ENCODE assay signal across 21 mouse cellular contexts in genomic region chr7:63162272-63162864, GRCm38 (mm10). TPM values are rescaled to one million over a fixed set of nuclear protein-coding genes. Genes with fewer than 3 reads are reported as not detected.
DNase-seq lines count a peak whose midpoint lies in the region; ATAC-seq lines count a peak whose summit lies in the region.
"Had no signal": no experiment of that assay in that cellular context is flagged by ENCODE, and none has a peak within 500 bp of the region (broad histone marks: within the 10 kb centered on the region; RNA-seq: fewer than 3 reads in every experiment).

No protein-coding gene starts in this region.

- H3K9ac ChIP-seq in hindbrain, embryonic 15.5 days: no peak overlapping the region
- H3K9ac ChIP-seq: limb, embryonic 13.5 days; liver, postnatal 0 days had no signal

- 53% methylated on average over 7 of the region's 7 CpGs for WGBS in hindbrain, embryonic 15.5 days
- WGBS in heart, embryonic 10.5 days: 79% methylated on average over 7 of the region's 7 CpGs

- no peak for ATAC-seq in megakaryocyte, adult 5-6 weeks (ENCODE audit: poor library complexity, severe bottlenecking)
- ATAC-seq in hindbrain, embryonic 15.5 days (ENCODE audit: low FRiP score, low read depth): peak; percentile 83
- ATAC-seq: liver, postnatal 0 days; Patski had no signal

- H3K4me2 ChIP-seq in hindbrain, embryonic 15.5 days: no peak overlapping the region
- H3K4me2 ChIP-seq: limb, embryonic 13.5 days had no signal

- no peaks in the 10 kb centered on the region for H3K27me3 ChIP-seq in megakaryocyte, embryonic 14.5 days (replicated peaks)
- H3K27me3 ChIP-seq in hindbrain, embryonic 15.5 days: no peaks in the 10 kb centered on the region
- H3K27me3 ChIP-seq in heart, embryonic 10.5 days (ENCODE audit: insufficient read depth, poor library complexity, severe bottlenecking): no peaks in the 10 kb centered on the region
- H3K27me3 ChIP-seq: limb, embryonic 13.5 days; Patski had no signal

- DNase-seq in adrenal gland, postnatal 10 days: peak; percentile 2
- no peak for DNase-seq in adrenal gland, postnatal 4 days (ENCODE audit: low spot score in 2 of 2)
- peak; percentile 45 for DNase-seq in retina, embryonic 14.5 days (ENCODE audit: low spot score)
- no peak for DNase-seq in frontal cortex, postnatal 25 days (ENCODE audit: low spot score in 2 of 2)
- no peak for DNase-seq in heart, embryonic 10.5 days (ENCODE audit: low spot score)
- DNase-seq: gastrocnemius, adult 2 months; heart, adult 2 months; heart, postnatal 14 days; kidney, adult 11 months; kidney, postnatal 25 days; layer of hippocampus, postnatal 36 days; liver, postnatal 0 days; lung, postnatal 36 days; spleen, adult 18-20 months; thymus, postnatal 36 days had no signal

- H3K36me3 ChIP-seq in megakaryocyte, embryonic 14.5 days (replicated peaks; ENCODE audit: low read length): no peaks in the 10 kb centered on the region
- no peaks in the 10 kb centered on the region for H3K36me3 ChIP-seq in hindbrain, embryonic 15.5 days
- H3K36me3 ChIP-seq in heart, embryonic 10.5 days: no peaks in the 10 kb centered on the region
- H3K36me3 ChIP-seq: limb, embryonic 13.5 days had no signal

- no peak overlapping the region for H3K27ac ChIP-seq in hindbrain, embryonic 15.5 days (replicated peaks)
- no peak overlapping the region for H3K27ac ChIP-seq in heart, embryonic 10.5 days
- H3K27ac ChIP-seq: gastrocnemius, adult 2 months; heart, adult 2 months; limb, embryonic 13.5 days had no signal

- no peaks in the 10 kb centered on the region for H3K4me1 ChIP-seq in megakaryocyte, embryonic 14.5 days
- H3K4me1 ChIP-seq in hindbrain, embryonic 15.5 days (replicated peaks): peaks cover 4% of the 10 kb centered on the region; the same call in 1 of the 2 replicates
- H3K4me1 ChIP-seq in heart, embryonic 10.5 days: peaks cover under 1% of the 10 kb centered on the region; the same call in 1 of the 2 replicates
- H3K4me1 ChIP-seq: limb, embryonic 13.5 days had no signal

- H3K9me3 ChIP-seq in megakaryocyte, embryonic 14.5 days: peaks cover 15% of the 10 kb centered on the region
- H3K9me3 ChIP-seq in hindbrain, embryonic 15.5 days: no peaks in the 10 kb centered on the region
- no peaks in the 10 kb centered on the region for H3K9me3 ChIP-seq in heart, embryonic 10.5 days
- H3K9me3 ChIP-seq: limb, embryonic 13.5 days had no signal

- peak overlapping the region; percentile 8 for H3K4me3 ChIP-seq in megakaryocyte, embryonic 14.5 days (replicated peaks)
- H3K4me3 ChIP-seq in hindbrain, embryonic 15.5 days: no peak overlapping the region
- H3K4me3 ChIP-seq in heart, embryonic 10.5 days: no peak overlapping the region
- H3K4me3 ChIP-seq: gastrocnemius, adult 2 months; heart, adult 2 months; limb, embryonic 13.5 days; myocyte had no signal

RNA-seq across cellular contexts. Expression of gene Chrna7, which starts 50.0 kb away (rescaled TPM):
- total RNA-seq in adrenal gland, postnatal 10 days (2021): 10 to 100 TPM; 19.6 to 21.7 TPM
- total RNA-seq in adrenal gland, postnatal 4 days (2021): 10 to 100 TPM; 31.7 to 32.0 TPM
- not detected in 2 replicates for polyA plus RNA-seq in megakaryocyte, embryonic 14.5 days (2012; ENCODE audit: insufficient read depth, low replicate concordance)
- not detected in 2 replicates for total RNA-seq in megakaryocyte, adult 5-6 weeks (2015)
- total RNA-seq in megakaryocyte, adult 5-6 weeks (2017): not detected in 2 replicates
- 9.6 and 10.0 TPM in 2 replicates for polyA plus RNA-seq in hindbrain, embryonic 15.5 days (2015; fragmentation: Nextera tagmentation; extraction: Ambion mirVana)
- polyA plus RNA-seq in heart, embryonic 10.5 days (2016; fragmentation: Nextera tagmentation; extraction: Ambion mirVana): 1.3 and 1.7 TPM in 2 replicates
- total RNA-seq: heart, adult 2 months; heart, postnatal 14 days had no signal
- polyA plus RNA-seq: liver, postnatal 0 days; myocyte had no signal

Comparison
In these comparisons a context has a peak if more than half of its experiments do, and no peak if none do; other contexts are left out.
1. DNase-seq: peak in adrenal gland, postnatal 10 days (single experiment) and retina, embryonic 14.5 days (single experiment); none in adrenal gland, postnatal 4 days (0 of 2), frontal cortex, postnatal 25 days (0 of 2) and heart, embryonic 10.5 days (single experiment).
2. RNA of gene Chrna7, which starts 50.0 kb away (total RNA-seq): 31.7 to 32.0 TPM in adrenal gland, postnatal 4 days and 19.6 to 21.7 TPM in adrenal gland, postnatal 10 days; not detected in megakaryocyte, adult 5-6 weeks; every median in the first group is over 10 times any median in the second.